Mouse (Mus musculus) central nervous system, embryonic 18 days (tissue): ENCODE measurements around the gene Ccdc154. TPM values are rescaled to one million over a fixed set of nuclear protein-coding genes. Genes with fewer than 3 reads are reported as not detected.

ENCODE experiments used
- polyA plus RNA-seq: library from polyadenylated mRNA; depleted of rRNA; stranded (reverse); fragments of >200 nt; gene quantifications from 2 replicates; pipeline ENCODE4 v1.2.3, GENCODE M21; 2012; rRNA removed

Ccdc154 gene
- 0.03 and 0.06 TPM in 2 replicates for polyA plus RNA-seq

GRCm38 (mm10) chr17:25162161-25162560 lies at the start of gene Ccdc154:
Gene Ccdc154 (plus strand): TSS chr17:25162461.

GRCm38 (mm10) chr17:25115664-25116432 lies 46.4 kb upstream of the Ccdc154 start, which contains the start of gene Telo2:
Gene Telo2 (minus strand): TSS chr17:25115967.

GRCm38 (mm10) chr17:25120406-25120805 lies 41.9 kb upstream of the Ccdc154 start, which contains the start of gene Ptx4:
Gene Ptx4 (plus strand): TSS chr17:25120760.

GRCm38 (mm10) chr17:25133275-25133698 lies 29.0 kb upstream of the Ccdc154 start, which contains the start of gene Clcn7:
Gene Clcn7 (plus strand): TSS chr17:25133391.

GRCm38 (mm10) chr17:25175411-25175810 lies 13.2 kb downstream of the Ccdc154 start, which contains the start of gene Gm38655:
Gene Gm38655 (minus strand): TSS chr17:25175471.

GRCm38 (mm10) chr17:25184129-25184691 lies 21.9 kb downstream of the Ccdc154 start, which contains the start of gene BC003965:
Gene BC003965 (plus strand): TSS chr17:25184554.

GRCm38 (mm10) chr17:25188150-25189031 lies 26.1 kb downstream of the Ccdc154 start, which contains the start of gene Unkl:
Gene Unkl (plus strand): TSS chr17:25188397.

Other genes starting within 250 kb of the Ccdc154 start
- 223 and 233 TPM in 2 replicates for gene Mapk8ip3, start 225.5 kb upstream of the Ccdc154 start, polyA plus RNA-seq
- 43.2 and 49.2 TPM in 2 replicates for gene Jpt2, start 201.8 kb upstream of the Ccdc154 start, polyA plus RNA-seq
- gene Cramp1l, start 146.7 kb upstream of the Ccdc154 start, polyA plus RNA-seq = 21.1 and 22.2 TPM in 2 replicates
- 23.7 and 25.6 TPM in 2 replicates for gene Ift140, start 146.4 kb upstream of the Ccdc154 start, polyA plus RNA-seq
- gene Tmem204, start 78.9 kb upstream of the Ccdc154 start, polyA plus RNA-seq = 9.3 and 9.4 TPM in 2 replicates
- gene Telo2, start 46.5 kb upstream of the Ccdc154 start, polyA plus RNA-seq = 44.7 and 46.3 TPM in 2 replicates
- 0.08 and 0.23 TPM in 2 replicates for gene Ptx4, start 41.7 kb upstream of the Ccdc154 start, polyA plus RNA-seq
- gene Clcn7, start 29.1 kb upstream of the Ccdc154 start, polyA plus RNA-seq = 41.6 and 42.0 TPM in 2 replicates
- gene Gm38655, start 13.0 kb downstream of the Ccdc154 start, polyA plus RNA-seq = not detected in 2 replicates
- gene BC003965, start 22.1 kb downstream of the Ccdc154 start, polyA plus RNA-seq = 24.3 and 25.5 TPM in 2 replicates
- gene Unkl, start 25.9 kb downstream of the Ccdc154 start, polyA plus RNA-seq = 25.4 and 27.6 TPM in 2 replicates
- gene Gnptg, start 77.7 kb downstream of the Ccdc154 start, polyA plus RNA-seq = 103 TPM in 2 replicates
- 43.7 and 45.7 TPM in 2 replicates for gene Tsr3, start 77.7 kb downstream of the Ccdc154 start, polyA plus RNA-seq
- gene Baiap3, start 93.9 kb downstream of the Ccdc154 start, polyA plus RNA-seq = 44.7 and 46.0 TPM in 2 replicates
- gene Ube2i, start 112.2 kb downstream of the Ccdc154 start, polyA plus RNA-seq = 481 TPM in 2 replicates
- gene Prss34, start 135.9 kb downstream of the Ccdc154 start, polyA plus RNA-seq = 0.04 TPM in 1 of 2 replicates, not detected in the other
- gene Prss28, start 146.2 kb downstream of the Ccdc154 start, polyA plus RNA-seq = not detected in 2 replicates
- gene Prss29, start 156.2 kb downstream of the Ccdc154 start, polyA plus RNA-seq = not detected in 2 replicates
- gene Tpsab1, start 183.1 kb downstream of the Ccdc154 start, polyA plus RNA-seq = 0.08 TPM in 1 of 2 replicates, not detected in the other
- gene Tpsb2, start 203.8 kb downstream of the Ccdc154 start, polyA plus RNA-seq = 0.76 and 2.8 TPM in 2 replicates
- gene Tpsg1, start 206.8 kb downstream of the Ccdc154 start, polyA plus RNA-seq = 0.10 and 0.11 TPM in 2 replicates